Mouse (Mus musculus) bone marrow, adult 2 months (tissue): Measurements from ENCODE around the gene Tmem204.
"Not testable (repeated sequence)": the region's sequence is repeated elsewhere in the genome, so short reads cannot be mapped to it uniquely, and the experiment has no call there.

Source experiments
- CTCF ChIP-seq: fragments of 200-500 bp; IDR thresholded peaks from 2 replicates; pipeline ENCODE4 v1.5.1; 2011; ENCODE audit warnings: low read length, control low read depth; ENCODE audit not compliant: control insufficient read depth, insufficient read depth
- POLR2A ChIP-seq: fragments of 200-500 bp; IDR thresholded peaks from 2 replicates; pipeline ENCODE4 v1.6.1; 2011; ENCODE audit warnings: low read depth, mild to moderate bottlenecking, control low read depth, low read length, borderline replicate concordance; ENCODE audit not compliant: control insufficient read depth

GRCm38 (mm10) chr17:25125442-25126060 is 42.2 kb upstream of the Tmem204 start:
- not testable (repeated sequence) for TF ChIP-seq CTCF, POLR2A
